13 mouse cellular contexts compared by ENCODE assay signal in the genomic region with DNA sequence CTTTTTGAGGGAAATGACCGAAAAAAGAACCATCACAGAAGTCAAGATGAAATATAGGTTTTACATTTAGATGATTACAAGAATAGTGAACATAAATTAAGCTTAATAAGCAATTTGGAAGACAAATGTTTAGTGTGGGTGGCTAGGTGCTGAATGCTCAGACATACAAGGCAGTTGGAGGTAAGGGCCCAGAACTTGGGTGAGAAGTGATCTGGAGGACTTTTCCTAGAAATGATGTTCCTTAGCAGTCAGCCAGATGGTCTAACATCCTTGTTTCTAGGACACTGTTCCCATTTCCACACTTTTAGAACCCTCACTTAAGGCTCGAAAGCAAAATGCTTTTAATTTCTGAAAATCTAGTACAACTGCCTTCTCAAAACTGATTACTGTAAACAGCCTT.
"Had no signal": no experiment of that assay in that cellular context is flagged by ENCODE, and none has a peak within 500 bp of the region (broad histone marks: within the 10 kb centered on the region; RNA-seq: fewer than 3 reads in every experiment).

No protein-coding gene starts in this region.

- DNase-seq: lung, adult 18-20 months; lung, embryonic 14.5 days; lung, postnatal 10 days; lung, postnatal 4 days; midbrain, embryonic 14.5 days; retina, postnatal 1 day; right cerebral cortex, postnatal 25 days; right cerebral cortex, postnatal 4 days; spleen, adult 18-20 months; thymus, adult 2 months; thymus, postnatal 25 days; thymus, postnatal 4 days had no signal

- ATAC-seq: midbrain, embryonic 16.5 days had no signal
